Mouse (Mus musculus) ovary, postnatal 10 days (tissue): Measurements from ENCODE around the gene BC028528.
A peak's percentile ranks its signal among the peaks of the same experiment; 100 is the strongest.
"Not testable (repeated sequence)": the region's sequence is repeated elsewhere in the genome, so short reads cannot be mapped to it uniquely, and the experiment has no call there.

Source experiments
- DNase-seq: peaks from one replicate; pipeline ENCODE4 v3.0.0; 2022; ENCODE audit warnings: low spot score

Gene BC028528

GRCm38 (mm10) chr3:95872048-95872447 lies 19.8 kb downstream of the BC028528 start:
- DNase-seq = no peak

- peak; percentile 71 for DNase-seq
Observed at GRCm38 (mm10) chr3:95871392-95871867, 20.4 kb downstream of the BC028528 start, which contains the start of gene Mrps21. Gene Mrps21, minus strand, starts transcription at chr3:95871519.

- DNase-seq = no peak
Observed at GRCm38 (mm10) chr3:95870976-95871375, 20.8 kb downstream of the BC028528 start.

- DNase-seq = no peak
Observed at GRCm38 (mm10) chr3:95867408-95867807, 24.4 kb downstream of the BC028528 start.

GRCm38 (mm10) chr3:95866071-95866470 lies 25.7 kb downstream of the BC028528 start:
- DNase-seq = no peak

GRCm38 (mm10) chr3:95865571-95865970 lies 26.2 kb downstream of the BC028528 start:
- DNase-seq = no peak

- DNase-seq = no peak
Observed at GRCm38 (mm10) chr3:95865050-95865449, 26.8 kb downstream of the BC028528 start.

- no peak for DNase-seq
Observed at GRCm38 (mm10) chr3:95863578-95863977, 28.2 kb downstream of the BC028528 start.

- no peak for DNase-seq
Observed at GRCm38 (mm10) chr3:95861796-95862195, 30.0 kb downstream of the BC028528 start.

- no peak for DNase-seq
Observed at GRCm38 (mm10) chr3:95861216-95861615, 30.6 kb downstream of the BC028528 start.

- no peak for DNase-seq
Observed at GRCm38 (mm10) chr3:95860323-95860722, 31.5 kb downstream of the BC028528 start.

- not testable (repeated sequence) for DNase-seq
Observed at GRCm38 (mm10) chr3:95858278-95858677, 33.5 kb downstream of the BC028528 start.

GRCm38 (mm10) chr3:95857050-95857449 lies 34.8 kb downstream of the BC028528 start:
- DNase-seq = not testable (repeated sequence)

GRCm38 (mm10) chr3:95856115-95856514 lies 35.7 kb downstream of the BC028528 start:
- DNase-seq = no peak

GRCm38 (mm10) chr3:95855502-95856089 lies 36.2 kb downstream of the BC028528 start, which contains the start of gene Prpf3:
Gene Prpf3, minus strand, starts transcription at chr3:95855885.
- DNase-seq = peak; percentile 88

- DNase-seq = no peak
Observed at GRCm38 (mm10) chr3:95851317-95851716, 40.5 kb downstream of the BC028528 start.

- DNase-seq = no peak
Observed at GRCm38 (mm10) chr3:95850611-95851010, 41.2 kb downstream of the BC028528 start.

- no peak for DNase-seq
Observed at GRCm38 (mm10) chr3:95842503-95843214, 49.1 kb downstream of the BC028528 start.

- DNase-seq = no peak
Observed at GRCm38 (mm10) chr3:95839250-95839649, 52.6 kb downstream of the BC028528 start.
